Mouse (Mus musculus): ENCODE data around the gene Olfr503. TPM values are rescaled to one million over a fixed set of nuclear protein-coding genes. Genes with fewer than 3 reads are reported as not detected.
"Not testable (repeated sequence)": the region's sequence is repeated elsewhere in the genome, so short reads cannot be mapped to it uniquely, and the experiment has no call there.

Olfr503 gene
- polyA plus RNA-seq (2015; fragmentation: Nextera tagmentation; extraction: Ambion mirVana), result not detected in 2 replicates

DNA sequence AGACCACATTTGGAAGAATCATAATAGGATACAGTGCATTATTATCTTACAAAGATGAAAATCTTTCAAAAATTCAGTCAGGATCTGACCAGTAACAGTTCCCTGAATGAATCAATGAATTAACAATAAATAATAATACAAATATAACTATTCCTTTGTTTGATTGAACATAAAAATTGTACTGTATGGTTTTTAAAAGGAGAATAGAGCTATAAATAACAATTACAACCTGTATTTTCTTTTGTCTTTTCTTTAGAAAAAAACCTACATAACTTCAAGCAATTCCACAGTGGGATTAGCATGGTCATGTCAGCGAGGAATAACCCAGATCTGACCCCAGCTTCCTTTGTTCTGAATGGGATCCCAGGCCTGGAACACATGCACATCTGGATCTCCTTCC is at the start of gene Olfr503:
Olfr503 (plus strand) TSS at position 301 of the 400 bp plus-strand sequence.
- not testable (repeated sequence) for H3K4me2 ChIP-seq; H3K36me3 ChIP-seq; H3K27me3 ChIP-seq (replicated peaks); H3K4me3 ChIP-seq; ATAC-seq (ENCODE audit: extremely low read depth, insufficient number of reproducible peaks, low FRiP score, low TSS enrichment); H3K4me1 ChIP-seq; H3K9ac ChIP-seq; H3K9me3 ChIP-seq; H3K27ac ChIP-seq (replicated peaks)
- 46% methylated on average over 1 of the region's 1 CpGs for WGBS

DNA sequence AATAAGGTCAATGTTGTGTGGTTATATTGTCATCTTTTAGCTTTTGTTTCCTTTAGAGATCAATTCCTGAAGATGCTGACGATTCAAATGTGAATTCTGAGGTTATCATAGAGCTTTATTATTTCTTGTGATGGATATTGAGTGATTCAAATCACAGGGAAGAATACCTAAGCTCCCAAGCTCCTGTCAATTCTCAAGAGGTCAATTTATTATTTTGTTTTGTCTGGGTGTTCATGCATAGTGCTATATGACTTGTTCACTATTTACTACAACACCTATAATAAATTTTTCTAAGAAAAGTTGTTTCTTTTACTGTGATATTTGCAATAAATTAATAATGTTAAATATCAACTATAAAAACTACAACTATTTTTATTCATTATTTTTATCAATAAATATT is 19.4 kb upstream of the Olfr503 start, which contains the start of gene Olfr502:
Olfr502 (minus strand) TSS at position 101 of the 400 bp plus-strand sequence.
- ATAC-seq (ENCODE audit: extremely low read depth, insufficient number of reproducible peaks, low FRiP score, low TSS enrichment), result no peak
- H3K36me3 ChIP-seq, result no peaks in the 10 kb centered on the region
- no peak within 1 kb of the TSS for H3K27ac ChIP-seq (replicated peaks)
- H3K4me3 ChIP-seq, result no peak within 1 kb of the TSS
- H3K27me3 ChIP-seq (replicated peaks), result no peaks in the 10 kb centered on the region
- H3K9me3 ChIP-seq, result peaks cover 12% of the 10 kb centered on the region; the same call in 1 of the 2 replicates
- H3K4me2 ChIP-seq, result no peak within 1 kb of the TSS
- no peak within 1 kb of the TSS for H3K9ac ChIP-seq
- no peaks in the 10 kb centered on the region for H3K4me1 ChIP-seq
- 54% methylated on average over 1 of the region's 1 CpGs for WGBS

DNA sequence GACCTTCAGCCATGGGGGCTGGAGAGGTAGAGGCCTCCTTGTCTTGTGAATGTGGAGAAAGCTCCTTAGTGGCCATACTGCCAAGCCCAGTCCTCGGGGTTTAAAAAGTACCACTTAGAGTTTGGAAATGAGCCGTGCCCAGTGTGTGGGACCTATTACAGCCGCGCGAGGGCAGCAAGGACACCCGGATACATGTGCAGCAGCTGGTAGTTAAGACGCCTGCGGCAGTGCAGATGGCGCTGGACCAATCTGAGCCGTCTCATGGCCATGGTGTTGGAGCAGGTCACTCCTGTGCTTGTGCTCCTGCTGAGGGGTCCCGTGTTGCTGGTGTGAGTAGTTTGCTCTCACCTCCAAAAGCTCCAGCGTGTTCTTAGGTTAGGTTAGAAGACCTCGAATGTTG is 1.9 kb upstream of the Olfr503 start:
- H3K9ac ChIP-seq, result no peak overlapping the region
- H3K9me3 ChIP-seq, result peaks cover 5% of the 10 kb centered on the region; the same call in 1 of the 2 replicates
- no peak for ATAC-seq (ENCODE audit: extremely low read depth, insufficient number of reproducible peaks, low FRiP score, low TSS enrichment)
- no peaks in the 10 kb centered on the region for H3K4me1 ChIP-seq
- no peak overlapping the region for H3K4me3 ChIP-seq
- no peak overlapping the region for H3K4me2 ChIP-seq
- H3K27me3 ChIP-seq (replicated peaks), result no peaks in the 10 kb centered on the region
- no peak overlapping the region for H3K27ac ChIP-seq (replicated peaks)
- 74% methylated on average over 13 of the region's 13 CpGs for WGBS
- H3K36me3 ChIP-seq, result no peaks in the 10 kb centered on the region

DNA sequence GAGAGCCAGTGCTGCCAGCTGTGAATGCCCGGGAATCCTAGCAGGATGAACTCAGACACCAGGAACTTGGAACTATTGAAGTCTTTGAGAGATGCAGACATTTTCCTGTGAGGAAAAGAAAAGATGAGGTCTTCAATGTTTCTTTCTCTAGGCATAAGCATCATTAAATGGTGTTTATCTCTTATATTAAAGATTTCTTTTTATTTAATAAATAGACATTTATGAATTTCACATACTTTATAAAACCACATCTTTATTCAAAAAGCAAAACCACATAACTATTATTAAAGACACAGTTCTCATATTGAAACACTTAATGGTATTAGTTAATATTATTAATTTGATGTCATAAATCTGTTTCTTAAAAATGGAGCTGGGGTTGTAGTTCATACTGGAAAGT is 21.4 kb downstream of the Olfr503 start, which contains the start of gene Olfr504:
Olfr504 (minus strand) TSS at position 101 of the 400 bp plus-strand sequence.
- Histone ChIP-seq H3K4me1 (no peaks in the 10 kb centered on the region), H3K27me3 (replicated peaks) (no peaks in the 10 kb centered on the region), H3K4me3 (no peak within 1 kb of the TSS), H3K9ac (no peak within 1 kb of the TSS), H3K27ac (replicated peaks) (no peak within 1 kb of the TSS), H3K4me2 (no peak within 1 kb of the TSS), H3K9me3 (peaks cover 23% of the 10 kb centered on the region), H3K36me3 (no peaks in the 10 kb centered on the region)
- 64% methylated on average over 1 of the region's 1 CpGs for WGBS
- ATAC-seq (ENCODE audit: extremely low read depth, insufficient number of reproducible peaks, low FRiP score, low TSS enrichment), result no peak

DNA sequence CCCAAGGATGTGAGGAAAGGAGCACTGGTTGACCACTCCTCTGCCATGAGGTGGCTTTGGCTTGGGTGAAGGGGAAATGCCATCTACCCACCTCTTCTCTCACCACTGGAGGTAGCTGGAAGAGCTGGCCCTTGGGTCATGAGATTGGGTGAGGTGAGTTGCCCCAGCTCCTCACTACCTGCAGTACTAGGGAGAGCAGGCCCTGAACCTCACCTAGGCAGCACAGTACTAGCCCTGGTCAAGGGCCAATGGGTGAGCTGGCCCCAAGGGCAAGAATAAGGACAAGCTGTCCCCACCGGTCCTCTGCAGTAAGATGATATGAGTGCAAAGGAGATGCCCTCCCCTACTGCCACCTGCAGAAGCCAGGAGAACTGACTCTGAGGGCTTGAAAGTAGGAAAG is 45.5 kb downstream of the Olfr503 start:
- H3K4me2 ChIP-seq, result no peak overlapping the region
- 84% methylated on average over 1 of the region's 1 CpGs for WGBS
- 0 out of 2 replicates have a peak, but pooled peaks cover 3% of the 10 kb centered on the region for H3K9me3 ChIP-seq
- no peaks in the 10 kb centered on the region for H3K27me3 ChIP-seq (replicated peaks)
- no peak overlapping the region for H3K9ac ChIP-seq
- no peak overlapping the region for H3K4me3 ChIP-seq
- H3K27ac ChIP-seq (replicated peaks), result no peak overlapping the region
- H3K36me3 ChIP-seq, result no peaks in the 10 kb centered on the region
- no peak for ATAC-seq (ENCODE audit: extremely low read depth, insufficient number of reproducible peaks, low FRiP score, low TSS enrichment)
- no peaks in the 10 kb centered on the region for H3K4me1 ChIP-seq

Other genes with a start within 250 kb of the Olfr503 start
- gene Olfr491, start 231.1 kb upstream of the Olfr503 start, polyA plus RNA-seq (2015; fragmentation: Nextera tagmentation; extraction: Ambion mirVana), result not detected in 2 replicates
- not detected in 2 replicates for gene Olfr492, start 220.9 kb upstream of the Olfr503 start, polyA plus RNA-seq (2015; fragmentation: Nextera tagmentation; extraction: Ambion mirVana)
- gene Olfr493, start 197.5 kb upstream of the Olfr503 start, polyA plus RNA-seq (2015; fragmentation: Nextera tagmentation; extraction: Ambion mirVana), result not detected in 2 replicates
- not detected in 2 replicates for gene Olfr494, start 179.2 kb upstream of the Olfr503 start, polyA plus RNA-seq (2015; fragmentation: Nextera tagmentation; extraction: Ambion mirVana)
- not detected in 2 replicates for gene Olfr495, start 151.4 kb upstream of the Olfr503 start, polyA plus RNA-seq (2015; fragmentation: Nextera tagmentation; extraction: Ambion mirVana)
- gene Olfr497, start 124.1 kb upstream of the Olfr503 start, polyA plus RNA-seq (2015; fragmentation: Nextera tagmentation; extraction: Ambion mirVana), result not detected in 2 replicates
- not detected in 2 replicates for gene Olfr498, start 79.2 kb upstream of the Olfr503 start, polyA plus RNA-seq (2015; fragmentation: Nextera tagmentation; extraction: Ambion mirVana)
- not detected in 2 replicates for gene Olfr502, start 19.5 kb upstream of the Olfr503 start, polyA plus RNA-seq (2015; fragmentation: Nextera tagmentation; extraction: Ambion mirVana)
- not detected in 2 replicates for gene Olfr504, start 21.3 kb downstream of the Olfr503 start, polyA plus RNA-seq (2015; fragmentation: Nextera tagmentation; extraction: Ambion mirVana)
- gene Olfr506, start 66.3 kb downstream of the Olfr503 start, polyA plus RNA-seq (2015; fragmentation: Nextera tagmentation; extraction: Ambion mirVana), result not detected in 2 replicates
- gene Olfr507, start 77.3 kb downstream of the Olfr503 start, polyA plus RNA-seq (2015; fragmentation: Nextera tagmentation; extraction: Ambion mirVana), result not detected in 2 replicates
- not detected in 2 replicates for gene Olfr508, start 85.5 kb downstream of the Olfr503 start, polyA plus RNA-seq (2015; fragmentation: Nextera tagmentation; extraction: Ambion mirVana)
- not detected in 2 replicates for gene Olfr509, start 107.4 kb downstream of the Olfr503 start, polyA plus RNA-seq (2015; fragmentation: Nextera tagmentation; extraction: Ambion mirVana)
- not detected in 2 replicates for gene Olfr510, start 121.9 kb downstream of the Olfr503 start, polyA plus RNA-seq (2015; fragmentation: Nextera tagmentation; extraction: Ambion mirVana)
- gene Olfr512, start 168.8 kb downstream of the Olfr503 start, polyA plus RNA-seq (2015; fragmentation: Nextera tagmentation; extraction: Ambion mirVana), result not detected in 2 replicates
- not detected in 2 replicates for gene Olfr513, start 206.4 kb downstream of the Olfr503 start, polyA plus RNA-seq (2015; fragmentation: Nextera tagmentation; extraction: Ambion mirVana)

All from heart, embryonic 13.5 days (tissue).